8 mouse cellular contexts compared by ENCODE assay signal in the genomic region with DNA sequence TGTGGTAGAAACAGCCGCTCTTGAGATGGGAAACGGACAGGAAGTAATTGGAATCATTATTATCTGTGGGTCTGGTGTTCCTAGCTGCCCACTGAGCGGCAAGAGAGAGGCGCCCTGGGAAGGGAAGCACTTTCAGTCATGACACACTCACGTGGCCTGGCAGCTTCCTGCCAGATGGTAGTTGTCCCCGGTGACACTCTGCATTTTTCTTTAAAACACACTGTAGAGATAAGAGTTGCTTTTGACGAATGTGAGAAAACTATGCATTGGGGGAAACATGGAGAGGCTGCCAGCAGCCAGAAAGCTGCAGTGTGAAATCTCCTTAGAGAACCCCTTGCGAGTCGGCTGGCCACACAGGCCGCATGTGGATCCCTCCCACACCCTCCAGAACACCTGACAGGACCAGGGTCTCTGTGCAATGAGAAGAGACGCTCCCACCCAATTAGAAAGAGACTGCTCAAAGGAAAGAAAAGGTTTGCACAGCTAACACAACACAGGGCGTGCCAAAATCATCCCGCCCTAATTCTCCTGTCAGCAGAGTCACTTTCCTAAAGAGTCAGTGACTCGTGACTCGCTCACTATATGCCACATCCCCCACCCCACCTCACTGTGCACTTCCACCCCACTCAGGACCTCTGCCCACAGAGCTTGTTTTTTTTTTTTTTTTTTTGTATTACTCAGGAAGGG.
DNase-seq lines count a peak whose midpoint lies in the region; ATAC-seq and TF ChIP-seq lines count a peak whose summit lies in the region.

No protein-coding gene starts in this region.

- no peak for TF ChIP-seq CTCF in left cerebral cortex, adult 2 months (IDR thresholded peaks at IDR 0.05)
- TF ChIP-seq CTCF in lung, postnatal 0 days (IDR thresholded peaks at IDR 0.05) = peak; percentile 55

- WGBS in hindbrain, embryonic 16.5 days = 51% methylated on average over 15 of the region's 15 CpGs
- 16% methylated on average over 15 of the region's 15 CpGs for WGBS in lung, postnatal 0 days
- 57% methylated on average over 15 of the region's 15 CpGs for WGBS in forebrain, embryonic 16.5 days

- no peak overlapping the region for H3K4me2 ChIP-seq in hindbrain, embryonic 16.5 days (ENCODE audit: low read length)
- no peak overlapping the region for H3K4me2 ChIP-seq in lung, postnatal 0 days (replicated peaks; ENCODE audit: low read depth, low read length)
- H3K4me2 ChIP-seq in forebrain, embryonic 16.5 days (ENCODE audit: low read length) = no peak overlapping the region

- DNase-seq in left cerebral cortex, postnatal 25 days (ENCODE audit: low spot score in 2 of 2) = peak; percentile 21 to 63
- DNase-seq in left cerebral cortex, adult 2 months (ENCODE audit: extremely low spot score in 1 of 2, low spot score in 2 of 2) = no peak
- DNase-seq in lung, postnatal 0 days (ENCODE audit: low spot score) = peak; percentile 89
- DNase-seq in thymus, postnatal 0 days (ENCODE audit: low spot score) = peak; percentile 84
- DNase-seq in cerebellum, adult 18-20 months = no peak

- H3K27me3 ChIP-seq in hindbrain, embryonic 16.5 days (replicated peaks; ENCODE audit: control insufficient read depth, insufficient read depth, low read length) = no peaks in the 10 kb centered on the region
- H3K27me3 ChIP-seq in lung, postnatal 0 days (replicated peaks; ENCODE audit: insufficient read depth, low read length) = no peaks in the 10 kb centered on the region
- no peaks in the 10 kb centered on the region for H3K27me3 ChIP-seq in forebrain, embryonic 16.5 days (replicated peaks; ENCODE audit: control insufficient read depth, insufficient read depth, low read length)

- H3K36me3 ChIP-seq in hindbrain, embryonic 16.5 days (ENCODE audit: control insufficient read depth, insufficient read depth, low read length) = no peaks in the 10 kb centered on the region
- no peaks in the 10 kb centered on the region for H3K36me3 ChIP-seq in lung, postnatal 0 days (ENCODE audit: insufficient read depth, low read length)
- no peaks in the 10 kb centered on the region for H3K36me3 ChIP-seq in forebrain, embryonic 16.5 days (ENCODE audit: control insufficient read depth, insufficient read depth)

- intact Hi-C loops in left cerebral cortex, postnatal 25 days (cut with DNase I) = no loop called here
- intact Hi-C loops in left cerebral cortex, adult 2 months (cut with DNase I) = no loop called here

- H3K9ac ChIP-seq in hindbrain, embryonic 16.5 days (ENCODE audit: low read depth, low read length) = no peak overlapping the region
- no peak overlapping the region for H3K9ac ChIP-seq in lung, postnatal 0 days (replicated peaks; ENCODE audit: low read depth)
- H3K9ac ChIP-seq in forebrain, embryonic 16.5 days (replicated peaks; ENCODE audit: low read depth, low read length) = no peak overlapping the region

- TF ChIP-seq EP300 in lung, postnatal 0 days (IDR thresholded peaks at IDR 0.05) = peak; percentile 69; the same call in 1 of the 2 replicates

- H3K4me1 ChIP-seq in brown adipose tissue, adult 24 weeks (ENCODE audit: control insufficient read depth, insufficient read depth, insufficient read length, low read length) = peaks cover 40% of the 10 kb centered on the region
- H3K4me1 ChIP-seq in hindbrain, embryonic 16.5 days (ENCODE audit: control insufficient read depth, insufficient read depth, low read depth, low read length) = peaks cover 19% of the 10 kb centered on the region
- H3K4me1 ChIP-seq in lung, postnatal 0 days (ENCODE audit: insufficient read depth, low read depth, low read length) = peaks cover 12% of the 10 kb centered on the region; the same call in 1 of the 2 replicates
- peaks cover 11% of the 10 kb centered on the region for H3K4me1 ChIP-seq in forebrain, embryonic 16.5 days (replicated peaks; ENCODE audit: control insufficient read depth, insufficient read depth, low read length)

- no peak overlapping the region for H3K27ac ChIP-seq in left cerebral cortex, adult 2 months
- peak overlapping the region; percentile 83 for H3K27ac ChIP-seq in brown adipose tissue, adult 24 weeks (replicated peaks; ENCODE audit: low read depth, low read length)
- H3K27ac ChIP-seq in hindbrain, embryonic 16.5 days (ENCODE audit: low read depth, low read length) = no peak overlapping the region
- peak overlapping the region; percentile 27; the same call in 1 of the 2 replicates for H3K27ac ChIP-seq in lung, postnatal 0 days (ENCODE audit: low read length)
- no peak overlapping the region for H3K27ac ChIP-seq in forebrain, embryonic 16.5 days (ENCODE audit: low read length)

- H3K4me3 ChIP-seq in left cerebral cortex, adult 2 months = no peak overlapping the region
- no peak overlapping the region for H3K4me3 ChIP-seq in brown adipose tissue, adult 24 weeks (ENCODE audit: insufficient read depth, low read depth, low read length)
- H3K4me3 ChIP-seq in hindbrain, embryonic 16.5 days (ENCODE audit: low read length) = no peak overlapping the region
- H3K4me3 ChIP-seq in lung, postnatal 0 days (ENCODE audit: low read depth, low read length) = no peak overlapping the region
- H3K4me3 ChIP-seq in forebrain, embryonic 16.5 days (replicated peaks; ENCODE audit: low read length) = no peak overlapping the region

- no peaks in the 10 kb centered on the region for H3K9me3 ChIP-seq in hindbrain, embryonic 16.5 days (ENCODE audit: control insufficient read depth, low read length)
- no peaks in the 10 kb centered on the region for H3K9me3 ChIP-seq in lung, postnatal 0 days (ENCODE audit: low read length)
- no peaks in the 10 kb centered on the region for H3K9me3 ChIP-seq in forebrain, embryonic 16.5 days (ENCODE audit: control insufficient read depth, low read length)

- ATAC-seq in hindbrain, embryonic 16.5 days = 0 out of 2 replicates have a peak, but pooled peaks have one; percentile 31
- peak; percentile 78 for ATAC-seq in lung, postnatal 0 days
- no peak for ATAC-seq in forebrain, embryonic 16.5 days

Comparison
In these comparisons a context has a peak if more than half of its experiments do, and no peak if none do; other contexts are left out.
1. DNase-seq: peak in left cerebral cortex, postnatal 25 days (2 of 2), lung, postnatal 0 days (single experiment) and thymus, postnatal 0 days (single experiment); none in left cerebral cortex, adult 2 months (0 of 2) and cerebellum, adult 18-20 months (0 of 2).
2. H3K27ac ChIP-seq: peak in brown adipose tissue, adult 24 weeks (single experiment) and lung, postnatal 0 days (single experiment); none in left cerebral cortex, adult 2 months (single experiment), hindbrain, embryonic 16.5 days (single experiment) and forebrain, embryonic 16.5 days (single experiment).